Mouse (Mus musculus): Measurements from ENCODE around the gene Sem1. TPM values are rescaled to one million over a fixed set of nuclear protein-coding genes. Genes with fewer than 3 reads are reported as not detected.

The Sem1 gene
- polyA plus RNA-seq, 1 experiment = 125 TPM

DNA sequence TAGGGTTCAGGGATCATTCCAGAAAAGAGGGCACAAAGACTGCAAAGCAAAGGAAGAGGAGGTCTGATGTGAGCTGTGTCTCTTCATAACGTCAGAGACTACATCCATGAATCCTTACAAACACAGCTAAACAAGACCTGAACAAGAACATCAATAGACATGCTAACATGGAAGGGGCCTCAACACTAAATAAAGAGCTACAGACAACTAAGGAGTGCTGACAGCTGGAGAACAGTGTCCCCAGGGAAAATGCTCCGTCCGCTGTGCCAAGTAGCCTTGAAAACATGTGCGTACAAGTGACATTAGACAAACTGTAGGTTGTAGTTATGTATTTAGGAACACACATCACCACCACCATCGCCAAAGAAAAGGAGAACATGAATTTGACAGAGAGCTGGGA lies 15.7 kb downstream of the Sem1 start:
- Histone ChIP-seq H3K79me2 (ENCODE audit: control insufficient read depth, insufficient read depth) (peaks cover 87% of the 10 kb centered on the region), H3K27me3 (ENCODE audit: control insufficient read depth, insufficient read depth, insufficient read length) (no peaks in the 10 kb centered on the region), H3K79me3 (ENCODE audit: low read depth) (peaks cover 62% of the 10 kb centered on the region), H3K36me3 (ENCODE audit: control insufficient read depth, insufficient read depth) (peaks cover 12% of the 10 kb centered on the region), H3K4me3 (ENCODE audit: insufficient read depth, poor library complexity, severe bottlenecking) (no peak overlapping the region), H3ac (ENCODE audit: control insufficient read depth, insufficient read length, low read depth) (no peak overlapping the region)
- TF ChIP-seq MYOG (IDR thresholded peaks at IDR 0.05; ENCODE audit: control insufficient read depth, extremely low read depth, insufficient read length) = no peak
- TF ChIP-seq MAX (IDR thresholded peaks at IDR 0.05) = no peak
- TF ChIP-seq CTCF (IDR thresholded peaks at IDR 0.05; ENCODE audit: control insufficient read depth, insufficient read depth, insufficient read length) = no peak
- no peak for TF ChIP-seq USF1 (IDR thresholded peaks at IDR 0.05; ENCODE audit: low read depth)
- TF ChIP-seq FOSL1 (IDR thresholded peaks at IDR 0.05; ENCODE audit: insufficient read depth, low read length, poor library complexity, severe bottlenecking) = no peak
- TF ChIP-seq CEBPB (IDR thresholded peaks at IDR 0.05; ENCODE audit: low read depth) = no peak
- TF ChIP-seq MYOD1 (IDR thresholded peaks at IDR 0.05; ENCODE audit: control insufficient read depth, insufficient read length, low read depth) = no peak

DNA sequence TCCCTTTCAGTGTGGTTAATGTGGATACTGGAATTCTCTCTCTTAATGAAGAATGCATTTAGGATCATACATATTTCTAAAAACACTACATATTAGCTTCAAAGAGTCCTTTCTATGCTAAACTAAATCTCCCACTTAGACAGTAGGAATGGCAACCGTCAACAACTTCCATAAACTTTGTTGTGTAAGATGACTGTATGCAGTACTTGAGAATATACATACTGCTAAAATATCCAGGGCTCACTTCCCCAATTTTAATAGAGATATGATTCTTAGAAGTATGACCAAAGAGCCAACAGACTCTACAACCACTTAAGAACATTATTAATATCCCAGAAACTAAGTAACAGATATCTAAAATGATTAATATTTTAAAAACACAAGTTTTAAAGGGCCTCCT lies 20.8 kb downstream of the Sem1 start:
- no peak overlapping the region for H3ac ChIP-seq (ENCODE audit: control insufficient read depth, insufficient read length, low read depth)
- H3K27me3 ChIP-seq (ENCODE audit: control insufficient read depth, insufficient read depth, insufficient read length) = no peaks in the 10 kb centered on the region
- H3K4me3 ChIP-seq (ENCODE audit: insufficient read depth, poor library complexity, severe bottlenecking) = no peak overlapping the region
- peaks cover 19% of the 10 kb centered on the region for H3K79me3 ChIP-seq (ENCODE audit: low read depth)
- no peak for TF ChIP-seq CTCF (IDR thresholded peaks at IDR 0.05; ENCODE audit: control insufficient read depth, insufficient read depth, insufficient read length)
- no peak for TF ChIP-seq USF1 (IDR thresholded peaks at IDR 0.05; ENCODE audit: low read depth)
- TF ChIP-seq MYOG (IDR thresholded peaks at IDR 0.05; ENCODE audit: control insufficient read depth, extremely low read depth, insufficient read length) = no peak
- no peak for TF ChIP-seq FOSL1 (IDR thresholded peaks at IDR 0.05; ENCODE audit: insufficient read depth, low read length, poor library complexity, severe bottlenecking)
- no peak for TF ChIP-seq CEBPB (IDR thresholded peaks at IDR 0.05; ENCODE audit: low read depth)
- no peak for TF ChIP-seq MAX (IDR thresholded peaks at IDR 0.05)
- TF ChIP-seq MYOD1 (IDR thresholded peaks at IDR 0.05; ENCODE audit: control insufficient read depth, insufficient read length, low read depth) = no peak
- H3K79me2 ChIP-seq (ENCODE audit: control insufficient read depth, insufficient read depth) = peaks cover 36% of the 10 kb centered on the region
- H3K36me3 ChIP-seq (ENCODE audit: control insufficient read depth, insufficient read depth) = peaks cover 29% of the 10 kb centered on the region

DNA sequence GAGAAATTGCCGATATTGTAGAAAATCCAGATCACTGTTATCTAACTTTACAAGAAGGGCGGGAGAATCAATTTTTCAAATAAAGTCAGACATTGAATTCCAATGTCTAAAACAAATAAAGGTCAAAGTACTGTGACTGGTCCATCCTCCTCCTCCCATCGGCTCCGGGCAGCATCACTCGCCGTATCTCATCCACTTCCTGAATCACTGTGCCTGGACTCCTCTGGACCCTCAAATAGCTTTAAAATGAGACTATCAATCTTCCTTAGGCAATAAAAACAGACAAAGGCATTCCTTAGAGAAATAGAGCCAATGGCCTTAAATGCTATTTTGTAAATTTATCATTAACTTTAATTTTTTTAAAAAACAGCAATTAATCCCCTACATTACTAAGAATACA lies 26.5 kb downstream of the Sem1 start:
- Histone ChIP-seq H3K4me3 (ENCODE audit: insufficient read depth, poor library complexity, severe bottlenecking) (no peak overlapping the region), H3K36me3 (ENCODE audit: control insufficient read depth, insufficient read depth) (peaks cover 9% of the 10 kb centered on the region), H3K79me2 (ENCODE audit: control insufficient read depth, insufficient read depth) (no peaks in the 10 kb centered on the region), H3K79me3 (ENCODE audit: low read depth) (no peaks in the 10 kb centered on the region), H3ac (ENCODE audit: control insufficient read depth, insufficient read length, low read depth) (no peak overlapping the region), H3K27me3 (ENCODE audit: control insufficient read depth, insufficient read depth, insufficient read length) (no peaks in the 10 kb centered on the region)
- TF ChIP-seq USF1 (IDR thresholded peaks at IDR 0.05; ENCODE audit: low read depth) (no peak), FOSL1 (IDR thresholded peaks at IDR 0.05; ENCODE audit: insufficient read depth, low read length, poor library complexity, severe bottlenecking) (no peak), CTCF (IDR thresholded peaks at IDR 0.05; ENCODE audit: control insufficient read depth, insufficient read depth, insufficient read length) (no peak), MYOD1 (IDR thresholded peaks at IDR 0.05; ENCODE audit: control insufficient read depth, insufficient read length, low read depth) (no peak), CEBPB (IDR thresholded peaks at IDR 0.05; ENCODE audit: low read depth) (no peak)

- Histone ChIP-seq H3K36me3 (ENCODE audit: control insufficient read depth, insufficient read depth) (no peaks in the 10 kb centered on the region), H3K79me3 (ENCODE audit: low read depth) (no peaks in the 10 kb centered on the region), H3K79me2 (ENCODE audit: control insufficient read depth, insufficient read depth) (no peaks in the 10 kb centered on the region), H3K4me3 (ENCODE audit: insufficient read depth, poor library complexity, severe bottlenecking) (no peak overlapping the region), H3K27me3 (ENCODE audit: control insufficient read depth, insufficient read depth, insufficient read length) (no peaks in the 10 kb centered on the region), H3ac (ENCODE audit: control insufficient read depth, insufficient read length, low read depth) (no peak overlapping the region)
- TF ChIP-seq CTCF (IDR thresholded peaks at IDR 0.05; ENCODE audit: control insufficient read depth, insufficient read depth, insufficient read length) (no peak), CEBPB (IDR thresholded peaks at IDR 0.05; ENCODE audit: low read depth) (no peak), MAX (IDR thresholded peaks at IDR 0.05) (no peak), MYOD1 (IDR thresholded peaks at IDR 0.05; ENCODE audit: control insufficient read depth, insufficient read length, low read depth) (no peak), USF1 (IDR thresholded peaks at IDR 0.05; ENCODE audit: low read depth) (no peak), MYOG (IDR thresholded peaks at IDR 0.05; ENCODE audit: control insufficient read depth, extremely low read depth, insufficient read length) (no peak), FOSL1 (IDR thresholded peaks at IDR 0.05; ENCODE audit: insufficient read depth, low read length, poor library complexity, severe bottlenecking) (no peak)
Measured at GRCm38 (mm10) chr6:6547997-6548396, 30.5 kb downstream of the Sem1 start.

- no peak for TF ChIP-seq MYOD1 (IDR thresholded peaks at IDR 0.05; ENCODE audit: control insufficient read depth, insufficient read length, low read depth)
- no peak for TF ChIP-seq USF1 (IDR thresholded peaks at IDR 0.05; ENCODE audit: low read depth)
- no peak for TF ChIP-seq FOSL1 (IDR thresholded peaks at IDR 0.05; ENCODE audit: insufficient read depth, low read length, poor library complexity, severe bottlenecking)
- TF ChIP-seq MYOG (IDR thresholded peaks at IDR 0.05; ENCODE audit: control insufficient read depth, extremely low read depth, insufficient read length) = no peak
- no peak for TF ChIP-seq MAX (IDR thresholded peaks at IDR 0.05)
- TF ChIP-seq CEBPB (IDR thresholded peaks at IDR 0.05; ENCODE audit: low read depth) = no peak
- no peak for TF ChIP-seq CTCF (IDR thresholded peaks at IDR 0.05; ENCODE audit: control insufficient read depth, insufficient read depth, insufficient read length)
- H3K36me3 ChIP-seq (ENCODE audit: control insufficient read depth, insufficient read depth) = no peaks in the 10 kb centered on the region
- no peak overlapping the region for H3ac ChIP-seq (ENCODE audit: control insufficient read depth, insufficient read length, low read depth)
- H3K27me3 ChIP-seq (ENCODE audit: control insufficient read depth, insufficient read depth, insufficient read length) = no peaks in the 10 kb centered on the region
- no peaks in the 10 kb centered on the region for H3K79me2 ChIP-seq (ENCODE audit: control insufficient read depth, insufficient read depth)
- no peaks in the 10 kb centered on the region for H3K79me3 ChIP-seq (ENCODE audit: low read depth)
- no peak overlapping the region for H3K4me3 ChIP-seq (ENCODE audit: insufficient read depth, poor library complexity, severe bottlenecking)
Measured at GRCm38 (mm10) chr6:6544255-6544645, 34.2 kb downstream of the Sem1 start.

Data from C2C12 (cell line).